Mouse (Mus musculus) cerebellum, adult 18-20 months (tissue): ENCODE measurements around the gene Calhm2.
"Not testable (repeated sequence)": the region's sequence is repeated elsewhere in the genome, so short reads cannot be mapped to it uniquely, and the experiment has no call there.

Experiments
- DNase-seq, 2 experiments: peaks; one replicate each; pipeline ENCODE4 v3.0.0; 2021

Gene Calhm2

DNA sequence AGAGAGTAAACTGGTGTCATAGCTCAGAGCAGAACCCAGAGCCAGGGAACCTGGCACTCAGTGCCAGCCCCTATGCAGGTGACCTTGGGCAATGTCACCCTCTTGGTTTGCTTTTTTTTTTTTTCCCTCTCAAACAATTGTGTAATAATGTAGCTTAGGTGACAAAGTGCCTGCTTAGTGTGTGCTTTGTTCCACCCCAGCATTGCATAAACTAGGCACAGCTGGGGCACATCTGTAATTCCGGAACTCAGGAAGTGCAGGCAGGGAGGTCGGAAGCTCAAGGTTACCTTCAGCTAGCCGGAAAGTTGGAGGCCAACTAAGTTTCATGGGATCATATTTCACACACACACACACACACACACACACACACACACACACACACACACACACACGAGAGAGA lies 11.8 kb upstream of the Calhm2 start:
- no peak for DNase-seq

DNA sequence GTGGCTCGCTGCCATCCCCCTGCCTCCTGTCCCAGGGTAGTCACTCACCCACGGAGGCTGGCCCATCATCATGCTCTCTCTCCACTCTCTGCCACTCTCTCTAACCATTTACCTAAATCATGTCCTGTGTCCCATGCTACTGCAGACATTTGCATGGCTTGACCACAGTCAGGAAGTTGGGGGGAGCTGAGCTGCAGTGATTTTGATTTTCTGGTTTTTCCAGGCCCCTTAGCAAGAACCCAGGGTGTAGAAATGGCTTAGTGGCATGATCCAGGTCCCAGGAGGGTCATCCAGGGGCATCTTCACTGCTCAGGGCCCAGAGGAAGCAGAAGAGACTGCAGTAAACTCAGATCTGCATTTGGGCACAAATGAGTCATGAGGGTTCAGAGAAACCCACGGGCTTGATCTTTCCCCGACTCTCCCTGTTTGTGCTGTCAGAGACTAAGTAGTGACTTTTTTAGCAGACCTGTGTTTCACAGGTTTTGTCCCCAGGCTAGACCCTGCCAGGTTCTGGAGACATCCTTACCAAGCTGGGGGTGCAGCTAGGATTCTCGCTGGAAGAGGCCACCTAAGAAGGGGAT lies 10.3 kb upstream of the Calhm2 start:
- no peak for DNase-seq

DNA sequence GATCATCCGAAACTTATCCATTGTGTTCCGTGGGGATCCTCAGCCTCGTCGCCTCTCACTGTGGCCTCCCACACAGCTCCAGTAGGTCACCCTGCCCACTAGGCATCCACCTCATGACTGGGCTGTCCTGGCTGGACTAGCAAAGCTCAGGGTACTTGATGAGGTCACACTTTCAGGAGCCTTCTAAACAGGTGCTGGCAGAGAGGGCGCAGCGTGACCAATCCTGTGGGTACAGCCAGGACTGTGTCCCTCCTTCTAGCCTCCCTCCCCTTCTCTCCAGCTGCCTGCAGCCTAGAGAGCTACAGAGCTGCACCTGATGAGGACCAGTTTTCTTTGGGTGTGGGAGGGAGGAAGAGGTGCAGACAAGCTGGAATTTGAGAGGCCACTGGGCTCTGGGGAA lies 6.1 kb upstream of the Calhm2 start, which contains the start of gene Calhm1:
Gene Calhm1, minus strand, starts transcription at position 101 of the 400 bp plus-strand sequence.
- no peak for DNase-seq

DNA sequence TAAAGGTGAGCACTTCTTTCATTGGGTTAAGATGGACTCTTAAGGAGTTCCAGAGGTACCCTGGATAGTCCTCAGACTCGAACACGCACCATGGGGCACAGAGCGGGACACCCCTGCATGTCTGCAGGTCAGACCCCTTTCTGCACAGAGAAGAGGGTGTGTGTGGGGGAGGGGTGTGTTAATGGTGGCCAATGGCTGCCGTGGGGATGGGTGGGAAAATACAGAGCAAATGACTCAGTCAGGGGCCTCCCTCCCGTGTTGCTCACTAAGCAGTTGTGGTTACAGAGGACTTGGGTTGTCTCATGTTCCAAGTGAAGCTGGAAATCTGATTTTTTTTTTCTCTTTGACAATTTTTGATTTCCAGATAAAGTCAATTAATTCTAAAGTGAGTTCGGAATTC lies 4.3 kb upstream of the Calhm2 start:
- DNase-seq = no peak

DNA sequence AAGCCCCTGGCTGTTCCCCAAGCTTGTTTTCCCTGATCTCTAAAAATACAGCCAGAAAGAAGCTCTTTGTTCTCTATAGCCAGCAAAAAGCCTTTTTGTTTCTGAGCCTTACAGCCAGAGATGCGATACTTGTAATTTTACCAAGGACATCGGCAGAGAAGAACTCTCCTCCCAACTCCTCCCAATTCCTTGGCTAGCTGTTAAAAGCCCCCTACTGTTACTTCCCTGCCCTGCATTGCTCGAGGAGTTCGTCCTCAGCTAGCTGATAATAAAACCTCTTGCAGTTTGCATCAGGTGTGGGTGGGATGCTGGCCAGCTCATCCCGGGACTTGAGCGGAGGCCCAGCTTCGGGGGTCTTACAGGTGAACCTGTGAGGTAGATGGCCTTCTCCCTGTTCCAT lies 1.5 kb upstream of the Calhm2 start:
- DNase-seq = not testable (repeated sequence)

DNA sequence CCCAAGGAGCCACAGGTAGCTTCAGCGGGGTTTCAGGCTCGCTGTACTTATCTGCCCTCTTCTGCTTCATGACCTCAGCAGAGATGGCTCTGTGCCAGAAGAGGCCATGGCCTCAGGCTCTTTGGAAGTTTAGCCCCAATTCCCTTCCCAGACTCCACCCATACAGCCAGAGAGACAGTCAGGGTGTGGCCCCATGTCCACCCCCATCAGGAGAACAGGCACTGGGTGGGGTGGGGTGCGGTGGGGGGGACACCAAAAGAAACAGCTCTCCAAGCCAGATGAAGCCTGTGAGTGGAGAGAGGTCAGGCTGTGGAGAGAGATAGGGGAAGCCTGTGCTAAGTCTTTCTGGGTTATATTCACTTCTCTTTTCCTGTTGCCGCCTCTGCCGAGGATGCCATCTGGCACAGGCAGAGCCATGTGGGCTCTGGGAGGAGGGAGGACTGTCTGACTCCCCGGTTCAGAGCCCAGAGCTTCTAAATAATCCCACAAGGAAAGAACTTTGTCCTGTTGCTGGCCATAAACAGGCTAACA lies 978 bp downstream of the Calhm2 start:
- DNase-seq = peak; percentile 30 to 46

DNA sequence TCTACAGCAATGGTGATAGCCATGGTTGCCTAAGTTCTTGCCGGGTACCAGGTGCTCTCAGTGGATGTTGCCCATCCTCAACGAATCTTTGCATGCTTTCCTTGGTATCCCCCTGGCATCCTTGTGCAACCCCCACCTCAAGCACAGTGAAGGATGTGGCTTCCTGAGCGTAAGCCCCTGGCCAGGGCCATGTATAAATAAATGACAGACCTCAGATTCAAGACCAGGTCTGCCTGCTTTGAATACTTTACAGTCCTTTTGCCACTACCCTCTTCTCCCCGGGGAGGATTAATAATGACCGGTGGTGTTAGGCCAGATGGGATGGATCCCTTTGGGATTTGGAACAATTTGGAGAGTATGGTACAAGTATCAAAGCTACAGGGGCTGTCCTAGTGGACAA lies 1.9 kb downstream of the Calhm2 start:
- DNase-seq = no peak

DNA sequence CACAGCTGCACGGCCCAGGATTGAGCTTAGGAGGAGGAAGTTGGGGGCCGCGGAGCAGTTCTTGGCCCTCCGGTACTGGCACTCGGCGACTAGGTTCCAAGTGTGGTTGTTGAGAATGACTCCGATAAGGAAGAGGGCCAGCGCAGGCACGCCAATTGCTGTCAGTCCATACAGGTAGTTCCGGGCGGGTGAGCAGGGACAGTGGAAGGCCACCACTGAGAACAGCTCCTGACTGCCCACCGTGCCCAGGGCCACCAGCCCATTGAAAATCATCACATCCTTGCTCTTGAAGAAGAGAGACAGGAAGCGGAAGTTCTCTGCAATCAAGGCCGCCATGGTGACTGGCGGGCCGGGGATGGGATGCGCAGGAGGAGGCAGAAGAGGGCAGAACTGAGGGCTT lies 2.5 kb downstream of the Calhm2 start:
- no peak for DNase-seq

DNA sequence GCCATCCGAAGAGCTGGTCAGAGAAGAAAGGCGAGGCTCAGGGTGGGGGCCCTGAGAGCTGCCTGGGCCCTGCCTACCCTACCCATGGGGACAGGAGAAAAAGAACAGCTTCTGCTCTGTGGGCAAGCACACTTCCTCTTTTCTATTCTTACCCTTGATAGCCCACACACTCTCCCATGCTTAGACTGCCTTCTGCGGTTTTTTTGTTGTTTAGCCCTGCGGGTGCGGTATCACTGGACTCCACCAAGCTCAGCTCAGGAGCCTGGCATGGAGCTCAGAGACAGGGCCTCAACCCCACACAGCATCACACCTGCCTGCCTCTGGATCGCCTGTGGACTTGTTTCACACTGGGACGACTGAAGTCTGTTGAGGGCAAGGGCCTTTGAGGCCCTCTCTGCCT lies 4.9 kb downstream of the Calhm2 start:
- DNase-seq = no peak

DNA sequence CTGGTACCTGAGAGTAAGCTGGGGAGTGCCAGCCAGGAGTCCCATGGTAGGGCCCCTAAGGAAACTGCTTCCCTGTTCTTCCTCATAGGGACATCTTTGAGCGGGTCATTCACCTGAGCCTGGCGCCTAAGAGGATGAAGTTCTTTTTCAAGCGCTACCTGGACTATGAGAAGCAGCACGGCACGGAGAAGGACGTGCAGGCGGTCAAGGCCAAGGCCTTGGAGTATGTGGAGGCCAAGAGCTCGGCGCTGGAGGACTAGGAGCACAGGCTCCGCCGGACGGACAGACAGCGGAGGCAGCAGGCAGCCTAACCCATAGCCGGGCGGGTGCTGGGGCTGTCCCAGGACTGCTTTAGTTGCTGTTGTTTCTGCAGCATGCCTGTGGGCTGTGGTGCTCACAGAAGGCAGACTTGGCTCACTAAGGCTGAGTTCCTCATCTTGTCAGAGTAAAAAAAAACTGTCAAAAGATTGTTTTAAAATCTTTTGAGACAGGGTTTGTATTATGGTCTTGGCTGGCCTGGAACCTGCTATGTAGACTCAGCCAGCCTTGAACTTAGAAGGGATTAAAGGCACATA lies 7.5 kb downstream of the Calhm2 start:
- no peak for DNase-seq

DNA sequence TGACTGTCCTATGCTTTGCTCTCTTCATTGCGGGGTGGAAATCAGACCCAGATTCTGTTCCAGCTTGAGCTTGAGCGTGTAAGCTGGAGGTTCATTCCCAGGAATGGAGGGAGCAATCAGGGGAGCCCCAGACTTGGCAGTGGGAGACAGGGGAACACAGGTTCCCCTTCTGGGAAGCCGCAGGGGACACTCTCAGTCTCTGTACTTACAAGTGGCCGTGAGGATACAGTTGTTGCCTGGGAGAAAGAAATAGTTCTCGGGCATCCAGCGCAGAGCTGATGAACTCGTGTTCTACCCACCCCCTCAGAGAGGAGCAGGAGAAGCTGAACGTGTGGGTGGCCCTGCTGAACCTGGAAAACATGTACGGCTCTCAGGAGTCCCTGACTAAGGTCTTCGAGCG lies 9.3 kb downstream of the Calhm2 start:
- no peak for DNase-seq

DNA sequence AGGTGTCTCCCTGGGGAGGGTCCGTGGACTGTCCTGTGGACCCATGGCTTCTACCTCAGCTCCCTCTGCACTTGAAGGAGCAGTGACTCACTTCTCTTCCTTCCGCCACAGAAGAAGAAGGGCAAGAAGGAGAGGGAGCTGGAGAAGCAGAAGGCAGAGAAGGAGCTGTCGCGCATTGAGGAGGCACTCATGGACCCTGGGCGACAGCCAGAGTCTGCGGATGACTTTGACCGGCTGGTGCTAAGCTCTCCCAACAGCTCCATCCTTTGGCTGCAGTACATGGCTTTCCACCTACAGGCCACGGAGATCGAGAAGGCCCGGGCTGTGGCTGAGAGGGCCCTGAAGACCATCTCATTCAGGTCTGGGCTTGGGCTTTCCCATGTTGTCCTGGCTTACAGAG lies 9.9 kb downstream of the Calhm2 start:
- DNase-seq = no peak

DNA sequence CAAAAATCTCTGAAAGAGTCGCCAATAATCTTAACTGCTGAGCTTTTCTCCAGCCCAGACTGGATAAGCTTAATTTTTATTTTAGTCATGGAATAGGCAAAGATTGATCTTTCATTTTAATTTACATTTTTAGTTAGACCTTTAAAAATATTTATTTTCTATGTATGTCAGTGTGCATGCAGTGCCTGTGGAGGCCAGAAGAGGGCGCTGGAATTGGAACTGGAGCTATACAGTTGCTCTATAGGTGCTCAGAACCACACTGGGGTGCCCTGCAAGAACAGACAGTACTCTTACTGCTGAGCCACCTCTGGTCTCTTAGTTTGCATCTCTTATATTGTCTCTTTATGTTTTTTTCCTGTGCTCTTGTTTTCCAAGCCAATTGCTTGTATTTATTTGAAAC lies 15.3 kb downstream of the Calhm2 start:
- peak; percentile 23 to 29 for DNase-seq

DNA sequence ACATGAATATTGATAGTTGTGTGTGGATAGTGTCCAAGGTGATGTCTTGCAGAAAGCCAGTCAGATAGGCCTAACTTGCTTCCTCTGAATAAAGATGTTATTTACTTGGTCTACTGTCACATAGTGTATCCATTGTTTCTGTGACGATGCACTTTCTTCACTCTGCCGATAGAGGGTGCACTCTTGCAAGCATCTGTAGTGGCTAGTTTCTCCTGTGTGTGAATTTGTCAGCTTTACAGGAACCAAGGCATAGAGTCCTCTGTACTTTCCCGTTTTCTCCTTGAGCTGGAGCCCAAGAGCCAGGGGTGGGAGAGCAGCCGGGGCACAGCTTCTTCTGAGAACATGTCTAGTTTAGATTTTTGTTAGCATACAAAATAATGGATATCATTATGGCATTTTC lies 17.0 kb downstream of the Calhm2 start:
- DNase-seq = no peak

DNA sequence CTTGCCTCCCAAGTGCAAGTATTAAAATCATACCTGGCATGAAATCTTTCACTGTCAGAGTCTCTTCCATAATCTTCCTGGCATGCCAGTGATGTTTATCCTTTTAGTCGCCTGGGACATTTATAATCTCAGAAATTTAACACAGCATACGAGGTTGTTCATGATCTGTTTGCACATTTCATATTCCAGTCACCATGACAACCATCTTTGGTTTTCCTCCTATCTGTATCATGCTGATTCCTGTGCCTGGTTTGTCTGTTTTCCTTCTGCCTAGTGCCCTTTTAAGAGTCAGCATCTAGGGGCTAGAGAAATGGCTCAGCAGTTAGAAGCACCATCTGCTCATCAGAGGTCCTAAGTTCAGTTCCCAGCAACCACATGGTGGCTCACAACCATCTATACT lies 19.5 kb downstream of the Calhm2 start:
- no peak for DNase-seq

DNA sequence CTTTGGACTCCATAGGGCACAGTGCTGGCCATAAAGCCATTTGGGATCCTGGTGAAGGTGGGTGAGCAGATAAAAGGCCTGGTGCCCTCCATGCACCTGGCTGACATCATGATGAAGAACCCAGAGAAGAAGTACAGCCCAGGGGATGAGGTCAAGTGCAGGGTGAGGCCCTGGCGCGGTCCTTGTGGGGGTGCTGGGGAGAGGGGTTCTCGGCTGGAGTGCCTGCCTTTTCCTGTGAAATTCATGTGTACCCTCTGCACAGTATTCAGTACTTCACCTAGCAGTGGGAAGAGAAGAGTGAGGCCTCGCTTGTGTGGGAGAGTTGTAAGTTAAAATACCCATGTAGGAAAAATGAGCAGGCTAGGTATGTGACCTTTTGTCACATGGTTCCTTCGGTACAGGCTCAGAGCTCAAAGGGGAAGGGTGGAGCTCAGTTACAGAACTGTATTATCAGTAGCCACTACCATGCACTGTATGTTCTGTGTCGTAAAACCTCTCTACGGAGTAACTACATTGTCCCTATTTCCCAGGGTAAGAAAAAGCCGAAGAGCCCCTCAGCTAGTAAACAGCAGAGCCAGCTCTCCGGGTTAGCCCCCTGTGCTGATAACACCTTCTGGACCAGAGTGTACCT lies 33.3 kb downstream of the Calhm2 start:
- DNase-seq = no peak

DNA sequence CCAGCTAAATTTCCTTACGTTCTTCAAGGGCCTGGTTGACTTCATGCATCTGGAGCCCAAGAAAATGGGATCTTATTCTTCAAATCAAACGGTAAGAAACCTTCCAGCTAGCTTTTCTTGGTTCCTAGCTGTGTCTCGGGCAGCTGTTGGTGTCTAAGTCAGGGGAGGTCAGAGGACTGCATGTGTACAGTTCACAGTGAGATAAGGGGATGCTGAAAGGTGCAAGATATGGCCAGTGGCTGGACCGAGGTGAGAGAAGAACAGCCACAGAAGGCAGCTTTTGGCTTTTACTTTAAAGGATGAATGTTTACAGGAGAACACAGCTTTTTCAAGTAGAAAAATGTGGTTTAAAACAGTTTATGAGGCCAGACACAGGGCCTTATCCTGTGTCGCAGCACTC lies 37.0 kb downstream of the Calhm2 start:
- DNase-seq = no peak

DNA sequence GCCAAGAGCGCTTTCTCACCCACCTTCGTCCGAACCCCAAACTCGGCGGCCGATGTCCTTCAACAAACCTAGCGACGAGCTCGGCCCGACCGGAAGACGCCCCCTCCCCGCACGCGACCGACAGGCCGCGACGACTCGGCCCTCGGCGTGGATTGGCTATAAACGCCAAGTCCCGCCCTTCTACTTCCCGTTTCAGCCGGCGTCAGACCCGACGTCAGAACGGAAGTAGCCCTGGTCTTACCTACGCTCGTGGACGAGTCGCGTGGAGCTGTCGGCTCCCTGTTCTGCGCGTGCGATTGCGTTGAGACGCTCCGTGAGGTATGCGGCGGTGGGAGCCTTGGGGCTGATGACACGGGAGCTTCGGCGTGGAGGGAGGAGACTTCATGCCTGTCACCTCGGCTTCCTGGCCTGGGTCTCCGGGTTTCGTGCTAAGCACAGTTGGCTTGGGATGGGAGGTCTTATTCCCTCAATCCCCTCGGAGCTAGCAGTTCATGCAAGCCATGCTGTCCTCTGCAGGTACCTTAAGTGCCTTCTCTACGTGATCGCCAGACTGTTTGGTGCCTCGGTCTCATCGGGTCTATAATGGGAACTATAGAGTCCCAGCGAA lies 47.4 kb downstream of the Calhm2 start, which contains the start of the genes Usmg5 and Pdcd11:
Gene Usmg5, minus strand, starts transcription at position 98 of the 607 bp plus-strand sequence.
Gene Pdcd11, plus strand, starts transcription at position 219 of the 607 bp plus-strand sequence.
- peak; percentile 97 to 98 for DNase-seq

DNA sequence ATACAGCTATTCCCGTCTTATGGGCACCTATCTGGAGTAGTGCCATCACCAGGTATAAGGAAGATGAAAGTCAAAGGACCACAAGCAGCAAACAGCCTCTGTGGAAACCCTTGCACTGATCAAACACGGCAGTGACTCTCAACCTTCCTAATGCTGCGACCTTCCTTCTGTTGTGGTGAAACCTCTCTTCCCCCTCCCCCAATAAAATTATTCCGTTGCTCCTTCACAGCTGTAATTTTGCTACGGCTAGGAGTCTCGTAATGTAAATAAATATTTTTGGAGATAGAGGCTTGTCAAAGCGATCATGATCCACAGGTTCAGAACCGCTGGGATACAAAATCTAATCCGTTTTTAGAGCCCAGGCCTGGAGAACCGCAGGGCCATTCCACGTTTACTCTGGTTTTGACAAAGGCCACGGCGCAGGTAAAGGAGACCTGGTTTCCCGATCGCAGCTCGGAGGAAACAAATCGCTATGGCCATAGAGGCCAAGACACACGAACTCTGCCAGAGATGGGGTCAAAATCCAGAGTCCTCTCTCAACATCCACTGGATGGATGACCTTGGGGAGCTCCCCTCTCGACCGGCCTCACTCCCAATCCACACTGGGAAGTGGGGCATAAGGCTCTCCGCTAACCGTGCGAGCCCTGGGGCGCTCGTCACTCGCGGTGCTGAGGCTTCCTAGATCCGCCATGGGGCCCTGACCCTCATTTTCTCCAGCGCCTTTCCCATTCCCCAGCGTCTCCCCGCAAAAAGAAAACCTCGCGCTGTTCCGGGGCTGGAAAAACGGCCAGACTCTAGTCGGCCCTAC lies 48.2 kb downstream of the Calhm2 start:
- no peak for DNase-seq

DNA sequence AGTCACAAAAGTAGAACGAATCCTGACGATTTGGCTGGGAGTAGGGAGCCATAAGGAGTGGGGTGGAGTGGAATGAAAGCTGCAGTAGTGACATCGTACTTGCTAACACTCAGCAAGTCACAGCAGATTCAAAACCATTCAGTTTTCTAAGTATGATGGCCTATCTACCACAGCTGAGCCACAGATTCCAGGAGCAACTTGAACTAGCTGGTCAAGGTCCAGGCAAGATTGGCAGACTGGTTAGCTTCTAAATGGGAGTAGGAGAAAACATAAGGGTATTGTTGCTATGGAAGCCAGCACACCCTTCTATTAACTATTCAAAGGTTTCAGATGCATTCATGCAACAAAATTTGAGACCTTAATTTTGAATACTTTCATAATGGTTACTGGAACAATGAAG lies 49.9 kb downstream of the Calhm2 start:
- no peak for DNase-seq

DNA sequence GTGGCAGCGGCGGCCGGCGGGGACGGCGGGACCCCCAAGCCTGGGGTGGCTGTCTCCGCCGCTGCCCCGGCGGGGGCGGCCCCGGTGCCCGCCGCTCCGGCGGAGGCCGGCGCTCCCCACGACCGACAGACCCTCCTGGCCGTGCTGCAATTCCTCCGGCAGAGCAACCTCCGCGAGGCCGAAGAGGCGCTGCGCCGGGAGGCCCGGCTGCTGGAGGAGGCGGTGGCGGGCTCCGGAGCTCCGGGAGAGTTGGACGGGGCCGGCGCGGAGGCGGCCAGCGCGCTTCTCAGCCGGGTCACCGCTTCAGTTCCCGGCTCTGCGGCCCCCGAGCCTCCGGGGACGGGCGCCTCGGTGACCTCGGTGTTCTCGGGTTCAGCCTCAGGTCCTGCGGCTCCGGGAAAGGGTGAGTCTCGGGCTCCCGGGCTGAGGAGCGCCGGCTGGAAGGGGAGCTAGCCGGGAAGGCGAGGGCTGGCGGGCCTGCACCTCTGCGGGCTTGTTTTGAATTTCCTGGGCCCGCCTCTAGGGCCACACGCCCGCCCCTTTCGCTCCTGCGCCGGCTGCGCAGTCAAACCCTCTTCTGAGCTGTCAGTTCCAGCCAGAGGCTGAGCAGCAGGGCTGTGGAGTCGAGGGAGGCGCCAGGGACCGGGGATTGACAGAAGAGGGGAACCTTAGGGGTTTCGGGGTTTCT lies 70.0 kb downstream of the Calhm2 start:
- DNase-seq = peak; percentile 82
